Mouse (Mus musculus): ENCODE results near the gene Gm6763.
"Not testable (repeated sequence)": the region's sequence is repeated elsewhere in the genome, so short reads cannot be mapped to it uniquely, and the experiment has no call there.

DNA sequence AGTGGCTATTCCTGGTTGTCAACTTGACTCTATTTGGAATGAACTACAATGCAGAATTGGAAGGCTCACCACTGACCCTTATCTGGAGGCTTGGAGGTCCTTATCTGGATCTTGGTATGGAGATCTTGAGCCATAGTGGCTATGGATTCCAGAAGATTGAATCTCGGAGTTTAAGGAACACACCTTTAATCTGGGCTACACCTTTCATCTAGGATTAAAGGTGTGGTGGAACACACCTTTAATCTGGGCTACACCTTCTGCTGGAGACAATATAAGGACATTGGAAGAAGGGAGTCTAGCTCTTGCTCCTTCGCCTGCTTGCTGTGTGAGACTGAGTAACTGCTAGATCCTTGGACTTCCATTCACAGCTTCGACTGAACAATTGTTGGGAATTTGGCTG lies at the start of gene Gm6763:
- TF ChIP-seq POLR2A (IDR thresholded peaks at IDR 0.05; ENCODE audit: control insufficient read depth in 1 of 2, insufficient read depth in 1 of 2, low read depth in 1 of 2, low read length in 2 of 2, poor library complexity in 1 of 2); MYB (IDR thresholded peaks at IDR 0.05; ENCODE audit: low read depth, low read length); ETS1 (IDR thresholded peaks at IDR 0.05; ENCODE audit: low read depth, low read length): not testable (repeated sequence)
